Mouse (Mus musculus) ES-Bruce4 (cell line): ENCODE measurements around the gene Tspan9. TPM values are rescaled to one million over a fixed set of nuclear protein-coding genes. Genes with fewer than 3 reads are reported as not detected.

ENCODE experiments used
- H3K27ac ChIP-seq: 2 replicates; pipeline ENCODE4 v1.5.1; 2012; ENCODE audit warnings: low read length, inconsistent platforms; ENCODE audit not compliant: insufficient read depth
- H3K27me3 ChIP-seq: 2 replicates; pipeline ENCODE4 v1.6.1; 2012; ENCODE audit warnings: mild to moderate bottlenecking, low read length, inconsistent platforms; ENCODE audit not compliant: control insufficient read depth, poor library complexity, insufficient read depth, severe bottlenecking
- H3K36me3 ChIP-seq: 2 replicates; pipeline ENCODE4 v1.6.1; 2012; ENCODE audit warnings: inconsistent platforms, mild to moderate bottlenecking, low read length, moderate library complexity; ENCODE audit not compliant: control insufficient read depth, poor library complexity, insufficient read depth, severe bottlenecking
- H3K4me1 ChIP-seq: one replicate; pipeline ENCODE4 v1.8.1; 2011; ENCODE audit warnings: low read length; ENCODE audit not compliant: control insufficient read depth, insufficient read depth
- H3K4me3 ChIP-seq: 2 replicates; pipeline ENCODE4 v1.5.1; 2011; ENCODE audit warnings: low read depth, mild to moderate bottlenecking, low read length
- H3K9ac ChIP-seq: 2 replicates; pipeline ENCODE4 v1.6.1; 2012; ENCODE audit warnings: low read depth, mild to moderate bottlenecking, inconsistent platforms; ENCODE audit not compliant: poor library complexity, severe bottlenecking
- H3K9me3 ChIP-seq: replicated peaks from 2 replicates; pipeline ENCODE4 v1.6.1; 2012; ENCODE audit warnings: mild to moderate bottlenecking, low read length, inconsistent platforms; ENCODE audit not compliant: control insufficient read depth, poor library complexity, insufficient read depth, severe bottlenecking
- CTCF ChIP-seq: IDR thresholded peaks from one replicate; pipeline ENCODE4 v1.8.1; 2011; ENCODE audit warnings: low read depth, low read length
- EP300 ChIP-seq: IDR thresholded peaks from 2 replicates; pipeline ENCODE4 v1.6.1; 2011; ENCODE audit warnings: low read depth, low read length; ENCODE audit not compliant: insufficient read depth
- POLR2A ChIP-seq: IDR thresholded peaks from one replicate; pipeline ENCODE4 v1.8.1; 2011; ENCODE audit warnings: low read length; ENCODE audit not compliant: insufficient read depth
- polyA plus RNA-seq: library from polyadenylated mRNA; stranded (reverse); fragments of >200 nt; gene quantifications from 2 replicates; pipeline ENCODE4 v1.2.4, GENCODE M21; 2011; ENCODE audit warnings: low read depth; ENCODE audit not compliant: missing spikeins, insufficient read depth, insufficient read length

Tspan9 gene
- polyA plus RNA-seq, 1 experiment, result 90.5 TPM

GRCm38 (mm10) chr6:128168785-128169679 lies 25.6 kb upstream of the Tspan9 start:
- Histone ChIP-seq H3K27ac (no peak overlapping the region), H3K27me3 (no peaks in the 10 kb centered on the region), H3K4me3 (no peak overlapping the region), H3K36me3 (no peaks in the 10 kb centered on the region), H3K9me3 (no peaks in the 10 kb centered on the region), H3K9ac (no peak overlapping the region), H3K4me1 (peaks cover 1% of the 10 kb centered on the region)
- TF ChIP-seq CTCF, result peak; percentile 18
- no peak for TF ChIP-seq POLR2A
- TF ChIP-seq EP300, result no peak

GRCm38 (mm10) chr6:128165564-128165963 lies 22.2 kb upstream of the Tspan9 start:
- H3K36me3 ChIP-seq, result no peaks in the 10 kb centered on the region
- no peak overlapping the region for H3K9ac ChIP-seq

GRCm38 (mm10) chr6:128164632-128165031 lies 21.2 kb upstream of the Tspan9 start:
- no peaks in the 10 kb centered on the region for H3K27me3 ChIP-seq
- no peaks in the 10 kb centered on the region for H3K9me3 ChIP-seq
- peaks cover 1% of the 10 kb centered on the region for H3K4me1 ChIP-seq
- no peaks in the 10 kb centered on the region for H3K36me3 ChIP-seq
- TF ChIP-seq CTCF (no peak), EP300 (no peak), POLR2A (no peak)
- no peak overlapping the region for H3K9ac ChIP-seq
- no peak overlapping the region for H3K4me3 ChIP-seq
- no peak overlapping the region for H3K27ac ChIP-seq

More at GRCm38 (mm10) chr6:128165564-128165963, 22.2 kb upstream of the Tspan9 start:
- peaks cover 1% of the 10 kb centered on the region for H3K4me1 ChIP-seq
- H3K27me3 ChIP-seq, result no peaks in the 10 kb centered on the region
- no peak overlapping the region for H3K27ac ChIP-seq
- no peaks in the 10 kb centered on the region for H3K9me3 ChIP-seq
- H3K4me3 ChIP-seq, result no peak overlapping the region
- no peak for TF ChIP-seq EP300

GRCm38 (mm10) chr6:128159092-128159491 lies 15.7 kb upstream of the Tspan9 start:
- no peak overlapping the region for H3K9ac ChIP-seq
- no peaks in the 10 kb centered on the region for H3K27me3 ChIP-seq
- no peaks in the 10 kb centered on the region for H3K36me3 ChIP-seq
- H3K4me1 ChIP-seq, result no peaks in the 10 kb centered on the region
- no peak overlapping the region for H3K27ac ChIP-seq
- no peaks in the 10 kb centered on the region for H3K9me3 ChIP-seq
- TF ChIP-seq CTCF (no peak), EP300 (no peak), POLR2A (no peak)
- no peak overlapping the region for H3K4me3 ChIP-seq

GRCm38 (mm10) chr6:128158031-128158430 lies 14.6 kb upstream of the Tspan9 start:
- TF ChIP-seq CTCF (no peak), EP300 (no peak), POLR2A (no peak)
- Histone ChIP-seq H3K27me3 (no peaks in the 10 kb centered on the region), H3K9me3 (no peaks in the 10 kb centered on the region), H3K4me1 (no peaks in the 10 kb centered on the region), H3K4me3 (no peak overlapping the region), H3K36me3 (no peaks in the 10 kb centered on the region), H3K9ac (no peak overlapping the region), H3K27ac (no peak overlapping the region)

- Histone ChIP-seq H3K4me3 (no peak overlapping the region), H3K9me3 (no peaks in the 10 kb centered on the region), H3K4me1 (no peaks in the 10 kb centered on the region), H3K27me3 (no peaks in the 10 kb centered on the region), H3K27ac (no peak overlapping the region), H3K9ac (no peak overlapping the region), H3K36me3 (no peaks in the 10 kb centered on the region)
- no peak for TF ChIP-seq POLR2A
- TF ChIP-seq EP300, result no peak
Observed at GRCm38 (mm10) chr6:128156476-128156875, 13.1 kb upstream of the Tspan9 start.
